Mouse (Mus musculus) kidney, adult 10 weeks (tissue): ENCODE measurements around the gene Ucp2. TPM values are rescaled to one million over a fixed set of nuclear protein-coding genes. Genes with fewer than 3 reads are reported as not detected.

Source experiments
- polyA plus RNA-seq: library from polyadenylated mRNA; stranded (reverse); fragments of 350-450 nt; fragmentation: Illumina TruSeq; extraction: RNeasy Lipid Tissue Mini Kit (QIAGEN cat#74804); gene quantifications from one replicate; pipeline ENCODE4 v1.2.3, GENCODE M21; 2014; ENCODE audit warnings: low read depth, low replicate concordance

The Ucp2 gene
- 7.8 TPM for polyA plus RNA-seq

GRCm38 (mm10) chr7:100493117-100493483 is at the start of gene Ucp2:
Ucp2 (plus strand) TSS chr7:100493337.

DNA sequence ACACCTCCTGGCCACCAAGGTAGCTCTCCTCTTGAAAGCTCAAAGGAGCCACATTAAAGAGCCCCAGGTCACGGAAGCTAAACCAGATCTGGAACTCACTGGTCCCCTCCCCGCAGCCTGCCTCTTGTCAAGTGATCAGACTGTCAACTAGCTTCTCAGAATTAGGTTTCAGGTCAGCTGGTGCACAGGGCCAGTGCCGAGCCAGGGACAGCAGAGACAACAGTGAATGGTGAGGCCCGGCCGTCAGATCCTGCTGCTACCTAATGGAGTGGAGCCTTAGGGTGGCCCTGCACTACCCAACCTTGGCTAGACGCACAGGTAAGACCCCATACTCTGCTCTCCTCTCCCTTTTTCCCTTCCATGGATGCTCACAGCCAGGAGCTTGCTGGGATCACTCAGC is 20.4 kb upstream of the Ucp2 start, which contains the start of gene Ucp3:
Gene Ucp3 (plus strand): TSS at position 214 of the 400 bp plus-strand sequence.

DNA sequence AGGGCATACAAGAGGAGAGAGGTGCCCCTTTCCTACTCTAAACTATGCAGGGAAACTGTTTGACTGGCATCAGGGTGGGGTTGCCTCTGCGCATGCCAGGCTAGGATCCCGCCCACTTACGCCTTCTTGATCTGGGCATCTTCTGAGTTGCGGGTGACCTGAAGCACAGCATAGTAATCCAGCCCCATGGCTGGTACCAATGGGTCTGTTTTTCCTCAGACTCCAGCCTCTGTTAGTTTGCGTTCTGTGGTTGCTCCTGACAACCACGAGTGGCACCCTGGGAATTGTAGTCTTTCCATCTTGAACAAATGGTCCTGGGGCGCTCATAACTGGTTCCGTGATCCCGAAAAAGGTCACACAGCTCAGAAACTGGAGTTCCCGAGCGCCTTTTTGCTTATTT is 21.4 kb downstream of the Ucp2 start, which contains the start of gene Dnajb13:
Gene Dnajb13 (minus strand): TSS at position 388 of the 400 bp plus-strand sequence.

DNA sequence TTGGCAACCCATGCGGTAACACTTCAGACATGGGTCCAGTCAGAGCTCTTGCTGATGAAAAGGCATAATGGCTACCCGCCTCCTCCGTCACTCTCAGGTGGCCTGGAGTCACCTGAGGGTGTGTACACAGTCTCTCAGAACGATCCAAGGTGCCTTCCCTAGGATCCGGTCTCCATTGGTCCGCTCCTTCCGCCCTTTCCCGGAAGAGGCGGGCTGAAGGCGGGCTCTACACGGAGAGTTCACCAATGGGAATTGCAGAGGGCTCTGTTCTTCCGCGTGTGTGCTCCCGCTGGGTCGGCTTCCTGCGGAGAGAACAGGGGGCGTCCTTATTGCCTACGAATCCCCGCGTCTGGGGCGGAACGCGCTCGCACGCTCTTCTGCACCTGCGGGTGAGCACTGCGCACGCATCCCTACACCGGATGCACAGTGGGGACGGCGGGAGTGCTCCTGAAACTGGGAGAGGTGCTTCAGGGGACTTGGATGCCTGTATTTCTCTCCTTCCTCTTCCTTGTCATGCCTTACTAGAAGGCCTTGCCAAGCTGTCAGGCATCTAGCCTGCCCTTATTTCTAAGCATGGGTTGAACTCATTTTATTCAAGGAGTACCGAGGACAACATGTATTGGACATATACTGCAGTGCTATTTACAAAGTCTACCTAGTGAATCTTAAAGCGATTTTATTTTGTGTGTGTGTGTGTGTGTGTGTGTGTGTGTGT is 43.8 kb downstream of the Ucp2 start, which contains the start of gene Coa4:
Gene Coa4 (plus strand): TSS at position 268 of the 715 bp plus-strand sequence.

Other genes with a start within 250 kb of the Ucp2 start
- not detected for gene P4ha3, start 207.8 kb upstream of the Ucp2 start, polyA plus RNA-seq
- 16.6 TPM for gene C2cd3, start 121.1 kb upstream of the Ucp2 start, polyA plus RNA-seq
- 61.8 TPM for gene Ppme1, start 121.0 kb upstream of the Ucp2 start, polyA plus RNA-seq
- gene Ucp3, start 20.3 kb upstream of the Ucp2 start, polyA plus RNA-seq = 0.16 TPM
- gene Dnajb13, start 21.6 kb downstream of the Ucp2 start, polyA plus RNA-seq = not detected
- gene Coa4, start 43.7 kb downstream of the Ucp2 start, polyA plus RNA-seq = 12.4 TPM
- gene Rab6a, start 114.1 kb downstream of the Ucp2 start, polyA plus RNA-seq = 245 TPM
- gene Mrpl48, start 115.0 kb downstream of the Ucp2 start, polyA plus RNA-seq = 77.5 TPM
- gene Plekhb1, start 169.1 kb downstream of the Ucp2 start, polyA plus RNA-seq = 23.3 TPM
- gene Fam168a, start 213.3 kb downstream of the Ucp2 start, polyA plus RNA-seq = 19.0 TPM